Mouse (Mus musculus) heart, embryonic 13.5 days (tissue): ENCODE measurements around the gene Sorcs3. TPM values are rescaled to one million over a fixed set of nuclear protein-coding genes. Genes with fewer than 3 reads are reported as not detected.
A peak's percentile ranks its signal among the peaks of the same experiment; 100 is the strongest.

ENCODE experiments used
- ATAC-seq: fragments of 200-750 bp; cut with Nextera tagmentation; 2 replicates; pipeline ENCODE4 v1.8.0; 2017; ENCODE audit warnings: moderate TSS enrichment; ENCODE audit not compliant: insufficient number of reproducible peaks, low FRiP score, low TSS enrichment; ENCODE audit errors: extremely low read depth
- H3K27ac ChIP-seq: fragments of 300-500 bp; sonication (generic); replicated peaks from 2 replicates; pipeline ENCODE4 v1.5.1; 2015; ENCODE audit warnings: moderate library complexity, mild to moderate bottlenecking, inconsistent platforms
- H3K27me3 ChIP-seq: fragments of 300-500 bp; sonication (generic); replicated peaks from 2 replicates; pipeline ENCODE4 v1.6.1; 2015; ENCODE audit warnings: mild to moderate bottlenecking, inconsistent platforms
- H3K36me3 ChIP-seq: fragments of 300-500 bp; sonication (generic); 2 replicates; pipeline ENCODE4 v1.6.1; 2015; ENCODE audit warnings: mild to moderate bottlenecking, inconsistent platforms
- H3K4me1 ChIP-seq: fragments of 300-500 bp; sonication (generic); 2 replicates; pipeline ENCODE4 v1.6.1; 2015; ENCODE audit warnings: inconsistent platforms
- H3K4me2 ChIP-seq: fragments of 300-500 bp; sonication (generic); 2 replicates; pipeline ENCODE4 v1.6.1; 2015; ENCODE audit warnings: inconsistent platforms, mild to moderate bottlenecking, moderate library complexity
- H3K4me3 ChIP-seq: fragments of 300-500 bp; sonication (generic); 2 replicates; pipeline ENCODE4 v1.5.1; 2015; ENCODE audit warnings: moderate library complexity, mild to moderate bottlenecking, inconsistent platforms
- H3K9ac ChIP-seq: fragments of 300-500 bp; sonication (generic); 2 replicates; pipeline ENCODE4 v1.6.1; 2015; ENCODE audit warnings: inconsistent platforms, mild to moderate bottlenecking, moderate library complexity
- H3K9me3 ChIP-seq: fragments of 300-500 bp; sonication (generic); 2 replicates; pipeline ENCODE4 v1.6.1; 2016; ENCODE audit warnings: inconsistent platforms
- WGBS: fragments of 180-500 bp; shearing (Covaris S2); methylation state at CpG from one replicate; pipeline ENCODE4 v1.1.7; 2015; ENCODE audit warnings: mixed read lengths; 5-methylcytosine and 5-hydroxymethylcytosine counted together
- polyA plus RNA-seq: library from polyadenylated mRNA; unstranded; fragments of >200 nt; fragmentation: Nextera tagmentation; extraction: Ambion mirVana; gene quantifications from 2 replicates; pipeline ENCODE4 v1.2.1, GENCODE M21; 2015

Gene Sorcs3
- polyA plus RNA-seq, 1 experiment from 2014 or later = 0.23 TPM

DNA sequence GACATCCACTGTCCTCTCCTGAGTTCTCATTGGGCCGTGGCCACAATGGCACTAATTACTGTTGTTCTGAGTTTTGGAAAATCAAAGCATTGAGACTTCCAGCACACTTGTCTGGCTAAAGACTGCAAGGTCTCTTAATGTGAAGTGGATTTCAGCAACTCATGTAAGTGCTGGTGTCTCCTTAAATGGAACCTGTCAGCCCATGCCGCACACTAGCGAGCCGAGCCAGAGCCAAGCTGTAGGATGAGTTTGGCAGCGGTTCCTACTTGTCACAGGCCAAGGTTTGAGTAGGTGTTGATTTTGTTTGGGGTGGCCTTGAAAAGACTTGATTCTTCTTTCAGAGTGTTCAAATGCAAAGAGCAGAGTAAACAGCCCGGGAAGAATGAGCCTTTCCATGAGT lies 445.8 kb downstream of the Sorcs3 start:
- H3K4me2 ChIP-seq = peak overlapping the region; percentile 33
- WGBS = 30% methylated on average over 6 of the region's 6 CpGs
- peak overlapping the region; percentile 49; the same call in 1 of the 2 replicates for H3K27ac ChIP-seq
- H3K4me3 ChIP-seq = no peak overlapping the region
- H3K36me3 ChIP-seq = no peaks in the 10 kb centered on the region
- peak; percentile 58; the same call in 1 of the 2 replicates for ATAC-seq
- peaks cover 13% of the 10 kb centered on the region for H3K4me1 ChIP-seq
- H3K27me3 ChIP-seq = no peaks in the 10 kb centered on the region; the same call in 1 of the 2 replicates
- H3K9me3 ChIP-seq = no peaks in the 10 kb centered on the region
- no peak overlapping the region for H3K9ac ChIP-seq

DNA sequence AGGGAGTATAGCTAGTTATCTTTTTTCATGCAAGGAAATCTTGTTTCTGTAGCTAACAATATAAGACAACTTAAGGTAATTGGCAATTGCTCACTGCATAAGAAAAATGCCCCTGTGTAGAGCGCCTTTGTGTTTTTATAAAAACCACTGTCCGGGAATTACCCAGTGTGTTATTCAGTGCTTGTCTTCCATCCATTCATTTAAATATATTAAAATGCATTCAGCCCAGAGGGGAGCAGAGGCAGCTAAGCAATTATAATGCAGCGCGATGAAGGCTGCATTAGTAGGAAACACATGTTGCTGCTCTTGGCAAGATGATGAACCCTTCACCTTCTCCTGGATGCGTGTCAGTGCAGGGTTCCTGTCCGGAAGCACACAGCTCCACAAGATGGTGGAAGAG lies 454.4 kb downstream of the Sorcs3 start:
- Histone ChIP-seq H3K27me3 (no peaks in the 10 kb centered on the region), H3K4me2 (no peak overlapping the region), H3K4me1 (no peaks in the 10 kb centered on the region), H3K4me3 (no peak overlapping the region), H3K36me3 (no peaks in the 10 kb centered on the region), H3K27ac (no peak overlapping the region), H3K9ac (no peak overlapping the region), H3K9me3 (no peaks in the 10 kb centered on the region)
- ATAC-seq = no peak
- 82% methylated on average over 6 of the region's 6 CpGs for WGBS

GRCm38 (mm10) chr19:48679896-48680295 lies 474.1 kb downstream of the Sorcs3 start:
- no peak for ATAC-seq
- Histone ChIP-seq H3K4me2 (no peak overlapping the region), H3K9me3 (no peaks in the 10 kb centered on the region), H3K4me1 (0 out of 2 replicates have a peak, but pooled peaks cover 6% of the 10 kb centered on the region), H3K4me3 (no peak overlapping the region), H3K27me3 (no peaks in the 10 kb centered on the region), H3K9ac (no peak overlapping the region), H3K27ac (no peak overlapping the region), H3K36me3 (no peaks in the 10 kb centered on the region)
- 100% methylated on average over 1 of the region's 1 CpGs for WGBS

DNA sequence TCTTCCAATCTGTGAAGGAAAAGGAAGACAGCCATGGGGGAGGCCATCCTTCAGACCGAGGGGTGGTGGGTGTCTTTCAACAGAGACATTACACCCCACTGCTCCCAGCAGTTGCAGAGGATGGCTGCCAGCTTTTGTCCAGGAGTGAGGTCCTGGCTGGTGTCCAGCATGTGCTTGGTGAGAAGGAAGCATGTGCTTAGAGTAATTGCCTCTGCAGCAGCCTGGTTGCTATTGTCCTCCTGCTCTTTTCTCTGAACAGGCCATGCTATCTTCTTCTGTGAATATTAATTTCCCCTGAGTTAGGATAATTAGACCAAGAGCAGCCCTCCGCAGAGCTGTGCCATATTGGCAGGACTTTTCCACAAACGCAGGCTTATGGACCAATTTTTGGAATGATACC lies 476.7 kb downstream of the Sorcs3 start:
- Histone ChIP-seq H3K4me1 (0 out of 2 replicates have a peak, but pooled peaks cover 6% of the 10 kb centered on the region), H3K27me3 (no peaks in the 10 kb centered on the region), H3K4me2 (no peak overlapping the region), H3K4me3 (no peak overlapping the region), H3K36me3 (no peaks in the 10 kb centered on the region), H3K9me3 (no peaks in the 10 kb centered on the region), H3K27ac (no peak overlapping the region), H3K9ac (no peak overlapping the region)
- no peak for ATAC-seq
- WGBS = 66% methylated on average over 3 of the region's 3 CpGs

- Histone ChIP-seq H3K4me1 (0 out of 2 replicates have a peak, but pooled peaks cover 6% of the 10 kb centered on the region), H3K4me2 (no peak overlapping the region), H3K36me3 (no peaks in the 10 kb centered on the region), H3K9ac (no peak overlapping the region), H3K9me3 (no peaks in the 10 kb centered on the region), H3K4me3 (no peak overlapping the region), H3K27ac (no peak overlapping the region), H3K27me3 (no peaks in the 10 kb centered on the region)
- no peak for ATAC-seq
- 87% methylated on average over 2 of the region's 2 CpGs for WGBS
These were observed 480.5 kb downstream of the Sorcs3 start for GRCm38 (mm10) chr19:48686369-48686768.

DNA sequence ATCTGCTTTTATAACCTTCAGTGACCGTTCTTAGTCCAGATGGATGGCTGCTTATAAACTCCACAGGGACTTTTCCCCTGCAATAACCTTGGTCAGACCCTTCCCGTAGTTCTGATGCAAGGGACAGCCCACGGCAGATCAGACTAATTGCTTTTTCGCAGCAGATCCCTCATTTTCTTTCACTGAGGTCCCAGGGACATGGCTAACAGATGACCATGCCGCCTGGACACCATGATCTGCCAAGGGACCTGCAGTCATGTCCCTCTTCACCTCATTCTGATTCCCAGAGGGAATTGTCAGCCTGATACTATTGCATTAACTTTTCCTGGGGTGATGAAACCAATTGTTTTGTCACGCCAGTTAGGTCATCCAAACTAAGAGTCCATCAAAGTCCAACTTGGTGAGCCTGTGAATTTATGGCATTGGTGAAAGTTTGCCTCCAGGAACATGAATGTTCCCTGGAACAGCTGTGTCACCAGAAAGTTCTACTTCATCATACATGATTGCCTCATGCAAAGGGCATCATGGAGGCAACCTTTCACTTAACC lies 494.4 kb downstream of the Sorcs3 start:
- Histone ChIP-seq H3K4me2 (no peak overlapping the region), H3K27me3 (no peaks in the 10 kb centered on the region), H3K4me3 (no peak overlapping the region), H3K9me3 (no peaks in the 10 kb centered on the region), H3K4me1 (no peaks in the 10 kb centered on the region), H3K27ac (no peak overlapping the region), H3K36me3 (no peaks in the 10 kb centered on the region), H3K9ac (no peak overlapping the region)
- 69% methylated on average over 6 of the region's 6 CpGs for WGBS
- no peak for ATAC-seq

GRCm38 (mm10) chr19:48703763-48704162 lies 497.9 kb downstream of the Sorcs3 start:
- no peaks in the 10 kb centered on the region for H3K36me3 ChIP-seq
- H3K27ac ChIP-seq = no peak overlapping the region
- H3K9ac ChIP-seq = no peak overlapping the region
- peaks cover 16% of the 10 kb centered on the region for H3K4me1 ChIP-seq
- H3K9me3 ChIP-seq = no peaks in the 10 kb centered on the region
- no peak overlapping the region for H3K4me3 ChIP-seq
- no peak overlapping the region for H3K4me2 ChIP-seq
- no peaks in the 10 kb centered on the region for H3K27me3 ChIP-seq
- no peak for ATAC-seq
- 78% methylated on average over 2 of the region's 2 CpGs for WGBS

- no peak overlapping the region for H3K9ac ChIP-seq
- H3K4me3 ChIP-seq = no peak overlapping the region
- no peak for ATAC-seq
- WGBS = 15% methylated on average over 1 of the region's 1 CpGs
- H3K27me3 ChIP-seq = no peaks in the 10 kb centered on the region
- H3K36me3 ChIP-seq = no peaks in the 10 kb centered on the region
- no peak overlapping the region; the same call in 1 of the 2 replicates for H3K4me2 ChIP-seq
- no peak overlapping the region for H3K27ac ChIP-seq
- peaks cover 32% of the 10 kb centered on the region for H3K4me1 ChIP-seq
- no peaks in the 10 kb centered on the region for H3K9me3 ChIP-seq
These were observed 500.6 kb downstream of the Sorcs3 start for GRCm38 (mm10) chr19:48706267-48706923.

GRCm38 (mm10) chr19:48706924-48707320 lies 501.1 kb downstream of the Sorcs3 start:
- Histone ChIP-seq H3K4me1 (peaks cover 32% of the 10 kb centered on the region), H3K9ac (no peak overlapping the region), H3K27ac (no peak overlapping the region), H3K36me3 (no peaks in the 10 kb centered on the region), H3K4me3 (no peak overlapping the region), H3K4me2 (no peak overlapping the region), H3K27me3 (no peaks in the 10 kb centered on the region), H3K9me3 (no peaks in the 10 kb centered on the region)
- WGBS = 87% methylated on average over 1 of the region's 1 CpGs
- no peak for ATAC-seq

DNA sequence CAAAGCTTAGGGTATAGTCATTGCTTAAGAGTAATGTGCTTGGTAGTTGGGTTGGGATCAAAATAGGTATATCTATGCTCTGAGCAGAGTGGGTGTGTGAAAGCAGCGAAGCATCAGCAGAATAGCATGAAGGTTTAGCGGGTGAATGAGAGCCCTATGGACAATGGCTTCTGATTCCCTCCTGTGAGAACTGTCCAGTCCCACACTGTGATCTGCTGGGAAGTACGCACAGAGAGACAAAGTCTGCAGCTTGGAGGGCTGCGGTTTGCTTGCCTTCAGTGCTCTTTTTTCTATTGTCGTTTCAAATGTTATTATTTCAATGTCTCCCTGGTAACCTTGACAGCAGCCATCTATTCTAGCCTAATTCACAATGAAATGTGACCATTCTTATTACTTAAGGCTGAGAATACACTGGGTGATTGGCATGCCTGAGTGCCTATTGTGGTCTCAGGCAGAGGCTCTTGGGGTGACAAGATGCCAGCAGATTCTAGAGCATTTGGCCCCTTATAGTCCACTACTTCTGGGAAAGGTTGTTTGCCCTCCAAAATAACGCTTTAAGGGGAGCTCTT lies 520.1 kb downstream of the Sorcs3 start:
- Histone ChIP-seq H3K9me3 (no peaks in the 10 kb centered on the region), H3K27me3 (no peaks in the 10 kb centered on the region), H3K27ac (no peak overlapping the region), H3K4me3 (no peak overlapping the region), H3K9ac (no peak overlapping the region), H3K36me3 (no peaks in the 10 kb centered on the region), H3K4me2 (no peak overlapping the region), H3K4me1 (no peaks in the 10 kb centered on the region)
- WGBS = 68% methylated on average over 6 of the region's 6 CpGs
- ATAC-seq = no peak

GRCm38 (mm10) chr19:48727048-48727447 lies 521.2 kb downstream of the Sorcs3 start:
- Histone ChIP-seq H3K27me3 (no peaks in the 10 kb centered on the region), H3K36me3 (no peaks in the 10 kb centered on the region), H3K9ac (no peak overlapping the region), H3K27ac (no peak overlapping the region), H3K4me3 (no peak overlapping the region), H3K9me3 (no peaks in the 10 kb centered on the region), H3K4me1 (no peaks in the 10 kb centered on the region), H3K4me2 (no peak overlapping the region)
- WGBS = 67% methylated on average over 3 of the region's 3 CpGs
- ATAC-seq = no peak

DNA sequence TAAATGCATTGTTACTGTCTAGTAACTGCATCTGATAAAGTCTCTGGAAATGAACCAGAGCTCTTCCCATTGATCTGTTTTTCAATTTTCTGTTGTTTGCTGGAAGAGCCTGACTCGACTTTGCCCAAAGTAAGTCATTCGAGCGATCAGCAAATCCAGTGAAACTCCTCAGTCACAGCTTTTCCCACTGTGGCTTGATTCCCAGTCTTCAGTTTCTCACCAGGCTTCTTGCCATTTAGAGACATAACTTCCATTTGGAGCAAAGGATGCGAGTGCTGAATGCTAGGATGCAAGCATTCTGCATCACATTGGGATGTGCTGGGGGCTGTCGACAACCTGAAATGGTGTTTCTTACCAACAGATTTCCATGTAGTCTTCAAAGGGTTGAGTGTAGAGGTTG lies 521.8 kb downstream of the Sorcs3 start:
- Histone ChIP-seq H3K4me2 (no peak overlapping the region), H3K4me3 (no peak overlapping the region), H3K9ac (no peak overlapping the region), H3K27me3 (no peaks in the 10 kb centered on the region), H3K9me3 (no peaks in the 10 kb centered on the region), H3K36me3 (no peaks in the 10 kb centered on the region), H3K27ac (no peak overlapping the region), H3K4me1 (no peaks in the 10 kb centered on the region)
- ATAC-seq = no peak
- 83% methylated on average over 5 of the region's 5 CpGs for WGBS
